28 mouse cellular contexts compared by ENCODE assay signal in the genomic region with DNA sequence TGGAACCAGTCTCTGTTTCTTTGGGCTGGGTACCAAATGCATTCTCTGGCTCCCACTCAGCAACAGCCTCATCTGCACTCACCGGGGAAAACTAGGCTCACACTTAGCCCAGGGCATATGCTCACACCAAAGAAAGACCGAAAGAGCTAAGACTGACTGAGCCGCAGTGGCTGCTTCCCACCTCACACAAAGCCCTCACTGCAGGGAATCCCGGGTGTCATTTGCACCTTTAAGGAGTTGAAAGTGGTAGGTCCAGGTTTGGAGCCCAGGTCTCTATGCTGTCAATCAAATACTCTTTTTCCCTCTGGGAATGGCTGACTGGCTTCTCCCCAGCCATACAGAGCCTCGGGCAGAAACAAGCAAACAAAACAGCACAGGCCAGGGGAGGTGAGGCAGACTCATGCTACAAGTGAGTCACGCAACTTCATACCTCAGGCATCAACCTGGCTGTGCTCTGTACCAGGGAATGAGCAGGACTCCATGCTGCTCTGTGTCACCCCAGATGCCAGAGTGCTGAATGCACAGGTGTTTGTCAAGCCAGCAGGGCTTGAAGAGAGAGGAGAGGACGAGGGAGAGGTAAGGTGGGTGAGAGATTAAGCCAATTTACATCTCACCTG. TPM values are rescaled to one million over a fixed set of nuclear protein-coding genes. Genes with fewer than 3 reads are reported as not detected.
DNase-seq lines count a peak whose midpoint lies in the region; ATAC-seq and TF ChIP-seq lines count a peak whose summit lies in the region.
"Had no signal": no experiment of that assay in that cellular context is flagged by ENCODE, and none has a peak within 500 bp of the region (broad histone marks: within the 10 kb centered on the region; RNA-seq: fewer than 3 reads in every experiment).

No protein-coding gene starts in this region.

- no peaks in the 10 kb centered on the region for H3K9me3 ChIP-seq in forebrain, embryonic 14.5 days (replicated peaks; ENCODE audit: control insufficient read depth, low read length)
- no peaks in the 10 kb centered on the region for H3K9me3 ChIP-seq in forebrain, embryonic 15.5 days
- no peaks in the 10 kb centered on the region for H3K9me3 ChIP-seq in ES-Bruce4 (replicated peaks; ENCODE audit: control insufficient read depth, insufficient read depth, low read length, poor library complexity, severe bottlenecking)
- H3K9me3 ChIP-seq in stomach, embryonic 16.5 days (replicated peaks; ENCODE audit: control insufficient read depth, low read length): no peaks in the 10 kb centered on the region
- H3K9me3 ChIP-seq in hindbrain, embryonic 16.5 days (ENCODE audit: control insufficient read depth, low read length): no peaks in the 10 kb centered on the region
- H3K9me3 ChIP-seq: embryonic facial prominence, embryonic 15.5 days; forebrain, embryonic 10.5 days; heart, embryonic 10.5 days; hindbrain, embryonic 12.5 days had no signal

- no peak overlapping the region for H3K4me3 ChIP-seq in forebrain, embryonic 14.5 days (ENCODE audit: low read depth, low read length)
- H3K4me3 ChIP-seq in forebrain, embryonic 15.5 days: no peak overlapping the region
- H3K4me3 ChIP-seq in ES-Bruce4 (ENCODE audit: low read depth, low read length): no peak overlapping the region
- H3K4me3 ChIP-seq in stomach, embryonic 16.5 days (replicated peaks; ENCODE audit: low read length): no peak overlapping the region
- H3K4me3 ChIP-seq in hindbrain, embryonic 16.5 days (ENCODE audit: low read length): no peak overlapping the region
- H3K4me3 ChIP-seq: embryonic facial prominence, embryonic 15.5 days; erythroblast, embryonic 14.5 days; forebrain, embryonic 10.5 days; heart, embryonic 10.5 days; hindbrain, embryonic 12.5 days had no signal

- 24% methylated on average over 7 of the region's 7 CpGs for WGBS in forebrain, embryonic 14.5 days
- 28% methylated on average over 7 of the region's 7 CpGs for WGBS in forebrain, embryonic 15.5 days
- WGBS in stomach, embryonic 16.5 days: 17% methylated on average over 7 of the region's 7 CpGs
- 18% methylated on average over 7 of the region's 7 CpGs for WGBS in hindbrain, embryonic 16.5 days

- peak; percentile 7 for DNase-seq in forebrain, embryonic 14.5 days (ENCODE audit: low spot score)
- DNase-seq in R1 (ENCODE audit: low read depth, low spot score): peak; percentile 91
- no peak for DNase-seq in thymus, postnatal 36 days
- DNase-seq: adrenal gland, adult 2 months; adrenal gland, postnatal 25 days; cerebellum, adult 18-20 months; cerebellum, adult 9-11 months; cerebellum, postnatal 36 days; gastrocnemius, postnatal 10 days; heart, adult 18-20 months; heart, postnatal 10 days; heart, postnatal 4 days had no signal

- peak; percentile 89 for TF ChIP-seq EP300 in ES-Bruce4 (IDR thresholded peaks at IDR 0.05; ENCODE audit: insufficient read depth, low read depth, low read length)

- H3K4me1 ChIP-seq in forebrain, embryonic 14.5 days (ENCODE audit: control insufficient read depth, insufficient read depth, low read length): no peaks in the 10 kb centered on the region
- H3K4me1 ChIP-seq in forebrain, embryonic 15.5 days: no peaks in the 10 kb centered on the region
- no peaks in the 10 kb centered on the region for H3K4me1 ChIP-seq in ES-Bruce4 (ENCODE audit: control insufficient read depth, insufficient read depth, low read length)
- H3K4me1 ChIP-seq in stomach, embryonic 16.5 days (ENCODE audit: control insufficient read depth, insufficient read depth, low read length): peaks cover 4% of the 10 kb centered on the region; the same call in 1 of the 2 replicates
- no peaks in the 10 kb centered on the region for H3K4me1 ChIP-seq in hindbrain, embryonic 16.5 days (ENCODE audit: control insufficient read depth, insufficient read depth, low read depth, low read length)
- H3K4me1 ChIP-seq: forebrain, embryonic 10.5 days; hindbrain, embryonic 12.5 days had no signal

- no peak overlapping the region for H3K9ac ChIP-seq in forebrain, embryonic 14.5 days (ENCODE audit: low read length)
- H3K9ac ChIP-seq in forebrain, embryonic 15.5 days (replicated peaks): no peak overlapping the region
- H3K9ac ChIP-seq in ES-Bruce4 (ENCODE audit: low read depth, poor library complexity, severe bottlenecking): no peak overlapping the region
- H3K9ac ChIP-seq in stomach, embryonic 16.5 days (ENCODE audit: low read length): no peak overlapping the region
- H3K9ac ChIP-seq in hindbrain, embryonic 16.5 days (ENCODE audit: low read depth, low read length): no peak overlapping the region
- H3K9ac ChIP-seq: embryonic facial prominence, embryonic 15.5 days; hindbrain, embryonic 12.5 days had no signal

- H3K36me3 ChIP-seq in forebrain, embryonic 14.5 days (ENCODE audit: control insufficient read depth, insufficient read depth, low read length): no peaks in the 10 kb centered on the region
- H3K36me3 ChIP-seq in forebrain, embryonic 15.5 days: no peaks in the 10 kb centered on the region
- H3K36me3 ChIP-seq in ES-Bruce4 (ENCODE audit: control insufficient read depth, insufficient read depth, low read length, poor library complexity, severe bottlenecking): no peaks in the 10 kb centered on the region
- H3K36me3 ChIP-seq in stomach, embryonic 16.5 days (ENCODE audit: control insufficient read depth, insufficient read depth, low read length): no peaks in the 10 kb centered on the region
- no peaks in the 10 kb centered on the region for H3K36me3 ChIP-seq in hindbrain, embryonic 16.5 days (ENCODE audit: control insufficient read depth, insufficient read depth, low read length)
- H3K36me3 ChIP-seq: embryonic facial prominence, embryonic 15.5 days; forebrain, embryonic 10.5 days; G1E; heart, embryonic 10.5 days; hindbrain, embryonic 12.5 days had no signal

- H3K4me2 ChIP-seq in forebrain, embryonic 14.5 days (ENCODE audit: low read length): no peak overlapping the region
- H3K4me2 ChIP-seq in forebrain, embryonic 15.5 days (replicated peaks): no peak overlapping the region
- H3K4me2 ChIP-seq in stomach, embryonic 16.5 days (ENCODE audit: low read depth, low read length): no peak overlapping the region
- no peak overlapping the region for H3K4me2 ChIP-seq in hindbrain, embryonic 16.5 days (ENCODE audit: low read length)
- H3K4me2 ChIP-seq: embryonic facial prominence, embryonic 15.5 days; hindbrain, embryonic 12.5 days had no signal

- TF ChIP-seq CTCF in ES-Bruce4 (IDR thresholded peaks at IDR 0.05; ENCODE audit: low read depth, low read length): no peak

- H3K27ac ChIP-seq in forebrain, embryonic 14.5 days (ENCODE audit: low read depth, low read length): no peak overlapping the region
- H3K27ac ChIP-seq in forebrain, embryonic 15.5 days (replicated peaks): no peak overlapping the region
- H3K27ac ChIP-seq in ES-Bruce4 (ENCODE audit: insufficient read depth, low read length): peak overlapping the region; percentile 7
- H3K27ac ChIP-seq in stomach, embryonic 16.5 days (ENCODE audit: low read length): no peak overlapping the region
- H3K27ac ChIP-seq in hindbrain, embryonic 16.5 days (ENCODE audit: low read depth, low read length): no peak overlapping the region
- H3K27ac ChIP-seq: embryonic facial prominence, embryonic 15.5 days; forebrain, embryonic 10.5 days; heart, embryonic 10.5 days; hindbrain, embryonic 12.5 days; hindbrain, postnatal 0 days had no signal

- H3K27me3 ChIP-seq in forebrain, embryonic 14.5 days (replicated peaks; ENCODE audit: control insufficient read depth, insufficient read depth, low read length): no peaks in the 10 kb centered on the region
- no peaks in the 10 kb centered on the region for H3K27me3 ChIP-seq in forebrain, embryonic 15.5 days
- H3K27me3 ChIP-seq in ES-Bruce4 (ENCODE audit: control insufficient read depth, insufficient read depth, low read length, poor library complexity, severe bottlenecking): no peaks in the 10 kb centered on the region
- H3K27me3 ChIP-seq in stomach, embryonic 16.5 days (ENCODE audit: control insufficient read depth, insufficient read depth, low read length): no peaks in the 10 kb centered on the region
- no peaks in the 10 kb centered on the region for H3K27me3 ChIP-seq in hindbrain, embryonic 16.5 days (replicated peaks; ENCODE audit: control insufficient read depth, insufficient read depth, low read length)
- H3K27me3 ChIP-seq: embryonic facial prominence, embryonic 15.5 days; hindbrain, embryonic 12.5 days had no signal

- TF ChIP-seq POLR2A in ES-Bruce4 (IDR thresholded peaks at IDR 0.05; ENCODE audit: insufficient read depth, low read length): no peak

- no peak for ATAC-seq in forebrain, embryonic 14.5 days
- no peak for ATAC-seq in forebrain, embryonic 15.5 days (replicated peaks)
- ATAC-seq in stomach, embryonic 16.5 days (ENCODE audit: insufficient read depth, low FRiP score): peak; percentile 66; the same call in 1 of the 2 replicates
- no peak for ATAC-seq in hindbrain, embryonic 16.5 days
- ATAC-seq: activated CD4-positive, CD25-positive, alpha-beta regulatory T cell, adult 4 months; forebrain, embryonic 16.5 days; hindbrain, postnatal 0 days had no signal

RNA-seq across cellular contexts. Expression of gene Tmem238l, which starts 10.2 kb away (rescaled TPM):
- polyA plus RNA-seq in forebrain, embryonic 14.5 days (2014; fragmentation: Nextera tagmentation; extraction: Ambion mirVana): not detected in 2 replicates
- not detected in 2 replicates for polyA plus RNA-seq in forebrain, embryonic 15.5 days (2015; fragmentation: Nextera tagmentation; extraction: Ambion mirVana)
- not detected in 2 replicates for polyA plus RNA-seq in ES-Bruce4 (2011; ENCODE audit: insufficient read depth, insufficient read length, low read depth, missing spikeins)
- 0.91 and 1.0 TPM in 2 replicates for polyA plus RNA-seq in stomach, embryonic 16.5 days (2015; fragmentation: Nextera tagmentation; extraction: Ambion mirVana)
- polyA plus RNA-seq in hindbrain, embryonic 16.5 days (2015; fragmentation: Nextera tagmentation; extraction: Ambion mirVana): not detected in 2 replicates
- polyA plus RNA-seq: activated CD4-positive, CD25-positive, alpha-beta regulatory T cell, adult 4 months; adrenal gland, adult 2 months; C2C12; erythroblast, embryonic 14.5 days; forebrain, embryonic 10.5 days; forebrain, embryonic 16.5 days; frontal cortex, adult 2 months; G1E; heart, embryonic 10.5 days; heart, embryonic 14.5 days; hindbrain, embryonic 12.5 days; hindbrain, postnatal 0 days had no signal

RNA-seq across cellular contexts. Expression of gene Pirt, which starts 54.8 kb away (rescaled TPM):
- 0.09 and 0.11 TPM in 2 replicates for polyA plus RNA-seq in forebrain, embryonic 14.5 days (2014; fragmentation: Nextera tagmentation; extraction: Ambion mirVana)
- polyA plus RNA-seq in forebrain, embryonic 15.5 days (2015; fragmentation: Nextera tagmentation; extraction: Ambion mirVana): 0.11 TPM in 1 of 2 replicates, not detected in the other
- polyA plus RNA-seq in ES-Bruce4 (2011; ENCODE audit: insufficient read depth, insufficient read length, low read depth, missing spikeins): 0.21 and 0.33 TPM in 2 replicates
- polyA plus RNA-seq in stomach, embryonic 16.5 days (2015; fragmentation: Nextera tagmentation; extraction: Ambion mirVana): 6.9 and 7.0 TPM in 2 replicates
- 3.0 and 4.8 TPM in 2 replicates for polyA plus RNA-seq in hindbrain, embryonic 16.5 days (2015; fragmentation: Nextera tagmentation; extraction: Ambion mirVana)
- polyA plus RNA-seq: activated CD4-positive, CD25-positive, alpha-beta regulatory T cell, adult 4 months; C2C12; G1E had no signal

RNA-seq across cellular contexts. Expression of gene Tmem220, which starts 58.3 kb away (rescaled TPM):
- polyA plus RNA-seq in forebrain, embryonic 14.5 days (2014; fragmentation: Nextera tagmentation; extraction: Ambion mirVana): 0.36 and 0.62 TPM in 2 replicates
- polyA plus RNA-seq in forebrain, embryonic 15.5 days (2015; fragmentation: Nextera tagmentation; extraction: Ambion mirVana): 0.31 and 0.55 TPM in 2 replicates
- polyA plus RNA-seq in ES-Bruce4 (2011; ENCODE audit: insufficient read depth, insufficient read length, low read depth, missing spikeins): 2.0 and 2.1 TPM in 2 replicates
- 1.8 and 3.6 TPM in 2 replicates for polyA plus RNA-seq in stomach, embryonic 16.5 days (2015; fragmentation: Nextera tagmentation; extraction: Ambion mirVana)
- 0.50 and 0.57 TPM in 2 replicates for polyA plus RNA-seq in hindbrain, embryonic 16.5 days (2015; fragmentation: Nextera tagmentation; extraction: Ambion mirVana)
- polyA plus RNA-seq: erythroblast, embryonic 14.5 days had no signal

Comparison
In these comparisons a context has a peak if more than half of its experiments do, and no peak if none do; other contexts are left out.
1. DNase-seq: peak in forebrain, embryonic 14.5 days (single experiment) and R1 (single experiment); none in thymus, postnatal 36 days (0 of 2).